Mouse (Mus musculus) right cerebral cortex, postnatal 14 days (tissue): ENCODE results near the gene Zbtb34.

Source experiments
- DNase-seq: peaks from one replicate; pipeline ENCODE4 v3.0.0; 2022

Gene Zbtb34

GRCm38 (mm10) chr2:33399091-33399490 lies 32.0 kb downstream of the Zbtb34 start:
- no peak for DNase-seq

- no peak for DNase-seq
Measured at GRCm38 (mm10) chr2:33397036-33397435, 34.1 kb downstream of the Zbtb34 start.

GRCm38 (mm10) chr2:33395053-33395452 lies 36.1 kb downstream of the Zbtb34 start:
- DNase-seq: no peak

- DNase-seq: no peak
Measured at GRCm38 (mm10) chr2:33393951-33394635, 37.0 kb downstream of the Zbtb34 start.

- no peak for DNase-seq
Measured at GRCm38 (mm10) chr2:33393021-33393420, 38.1 kb downstream of the Zbtb34 start.

GRCm38 (mm10) chr2:33371648-33372408 lies 59.3 kb downstream of the Zbtb34 start:
- DNase-seq: no peak

GRCm38 (mm10) chr2:33370777-33371647 lies 60.1 kb downstream of the Zbtb34 start, which contains the start of gene Ralgps1:
Gene Ralgps1, minus strand, starts transcription at chr2:33371486.
- DNase-seq: peak; percentile 98

GRCm38 (mm10) chr2:33370276-33370776 lies 60.8 kb downstream of the Zbtb34 start:
- DNase-seq: no peak

- no peak for DNase-seq
Measured at GRCm38 (mm10) chr2:33369453-33369852, 61.7 kb downstream of the Zbtb34 start.

GRCm38 (mm10) chr2:33368486-33368885 lies 62.6 kb downstream of the Zbtb34 start:
- no peak for DNase-seq

GRCm38 (mm10) chr2:33365703-33366471 lies 65.2 kb downstream of the Zbtb34 start:
- DNase-seq: no peak

- no peak for DNase-seq
Measured at GRCm38 (mm10) chr2:33364656-33365055, 66.5 kb downstream of the Zbtb34 start.

GRCm38 (mm10) chr2:33363890-33364289 lies 67.2 kb downstream of the Zbtb34 start:
- DNase-seq: no peak

GRCm38 (mm10) chr2:33361139-33361716 lies 69.9 kb downstream of the Zbtb34 start:
- DNase-seq: no peak

GRCm38 (mm10) chr2:33360564-33360963 lies 70.6 kb downstream of the Zbtb34 start:
- DNase-seq: no peak

GRCm38 (mm10) chr2:33359184-33359583 lies 71.9 kb downstream of the Zbtb34 start:
- no peak for DNase-seq

GRCm38 (mm10) chr2:33357250-33357838 lies 73.8 kb downstream of the Zbtb34 start:
- DNase-seq: no peak
